Mouse (Mus musculus) gastrocnemius, postnatal 10 days (tissue): Measurements from ENCODE around the gene P3h3. TPM values are rescaled to one million over a fixed set of nuclear protein-coding genes. Genes with fewer than 3 reads are reported as not detected.

Experiments used
- DNase-seq: peaks from one replicate; pipeline ENCODE4 v3.0.0; 2021; ENCODE audit warnings: mixed read lengths
- total RNA-seq, 2 experiments: library from RNA; stranded (reverse); gene quantifications; 2 replicates each; pipeline ENCODE4 v1.2.3; 2021

The P3h3 gene
- total RNA-seq, 2 experiments from 2014 or later, result 33.3 to 41.5 TPM

DNA sequence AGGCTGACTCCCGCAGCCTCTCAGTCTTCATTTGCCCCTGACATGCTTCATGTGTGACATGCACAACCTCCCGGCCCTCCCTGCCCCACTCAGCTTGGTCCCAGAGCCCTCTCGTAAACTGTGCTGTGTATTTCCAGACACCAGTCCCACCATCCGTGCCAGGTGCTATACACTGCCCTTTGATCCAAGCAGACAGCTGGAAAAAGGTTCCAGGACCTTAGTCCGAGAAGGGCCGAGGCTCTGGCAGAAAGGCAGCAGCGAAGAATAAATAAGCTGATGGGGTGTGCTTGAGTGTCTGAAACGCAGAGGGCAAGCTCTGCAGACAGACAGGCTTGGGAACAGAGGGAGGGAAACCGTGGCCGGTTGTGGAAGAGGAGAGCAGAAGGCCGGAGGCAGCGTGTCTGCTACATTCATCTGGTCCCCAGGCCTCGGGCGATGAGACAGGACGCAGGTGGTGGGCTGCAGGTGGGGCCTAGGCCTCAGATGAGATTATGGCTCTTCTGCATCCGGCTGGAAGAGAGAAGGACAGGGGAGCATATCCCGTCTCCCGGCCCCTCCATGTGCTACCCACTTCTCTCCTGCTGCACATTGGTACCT lies 8.3 kb upstream of the P3h3 start:
- DNase-seq, result no peak

DNA sequence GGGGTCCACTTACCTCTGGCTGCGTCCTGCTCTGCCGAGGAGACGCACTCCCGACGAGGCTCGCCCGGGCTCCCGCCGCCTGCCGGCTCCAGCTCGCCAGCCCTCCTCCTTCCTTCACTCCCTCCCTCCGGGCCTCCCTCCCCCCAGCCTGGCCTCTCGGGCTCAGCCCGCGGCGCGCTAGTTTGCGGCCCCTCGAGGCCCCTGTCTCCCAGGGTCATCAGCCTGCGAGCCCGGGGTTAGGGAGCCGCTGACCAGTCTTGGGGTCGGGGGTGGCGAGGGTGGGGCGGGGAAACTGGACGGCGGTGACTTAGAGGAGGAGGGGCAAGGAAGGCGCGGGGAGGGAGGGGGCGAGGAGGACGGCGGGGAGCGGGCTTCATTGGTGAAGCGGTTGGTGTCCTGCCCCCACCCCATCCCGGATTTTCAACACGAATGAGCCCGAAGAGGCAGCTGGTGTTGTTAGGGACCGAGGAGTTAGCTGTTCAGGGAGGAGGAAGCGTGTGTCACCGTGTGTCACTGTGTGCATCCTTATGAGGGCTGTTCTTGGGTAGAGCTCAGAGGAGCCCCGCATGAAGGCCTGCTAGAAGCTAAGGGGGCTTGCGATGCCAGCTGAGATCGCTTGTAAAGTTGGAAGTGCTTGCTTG lies 6.2 kb upstream of the P3h3 start, which contains the start of gene Gpr162:
TSS of gene Gpr162 (minus strand) at position 326 of the 641 bp plus-strand sequence.
- peak; percentile 72 for DNase-seq

GRCm38 (mm10) chr6:124863125-124863657 lies 5.6 kb upstream of the P3h3 start:
- DNase-seq, result no peak

GRCm38 (mm10) chr6:124862406-124863124 lies 5.0 kb upstream of the P3h3 start:
- no peak for DNase-seq

DNA sequence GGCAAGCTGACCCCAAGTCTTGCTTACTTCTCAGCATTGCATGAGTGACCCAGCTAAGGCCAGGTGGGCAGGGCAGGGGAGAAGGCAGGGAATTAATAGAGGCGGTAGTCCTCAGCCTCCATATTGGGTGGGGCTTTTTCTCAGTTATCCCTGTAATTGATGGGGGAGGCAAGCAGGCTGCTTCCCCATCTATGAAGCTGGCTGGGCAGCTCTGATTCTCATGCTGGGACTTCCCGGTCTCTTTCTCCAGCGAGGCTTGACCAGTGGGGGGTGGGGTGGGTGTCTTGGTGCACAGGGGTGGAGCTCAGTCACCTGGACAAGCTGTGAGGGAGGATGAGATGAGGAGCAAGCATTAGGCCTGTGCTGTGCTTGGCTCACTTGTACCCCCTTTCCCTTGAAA lies 4.2 kb upstream of the P3h3 start:
- DNase-seq, result no peak

- no peak for DNase-seq
Observed at GRCm38 (mm10) chr6:124861266-124861665, 3.7 kb upstream of the P3h3 start.

- no peak for DNase-seq
Observed at GRCm38 (mm10) chr6:124860511-124860910, 3.0 kb upstream of the P3h3 start.

DNA sequence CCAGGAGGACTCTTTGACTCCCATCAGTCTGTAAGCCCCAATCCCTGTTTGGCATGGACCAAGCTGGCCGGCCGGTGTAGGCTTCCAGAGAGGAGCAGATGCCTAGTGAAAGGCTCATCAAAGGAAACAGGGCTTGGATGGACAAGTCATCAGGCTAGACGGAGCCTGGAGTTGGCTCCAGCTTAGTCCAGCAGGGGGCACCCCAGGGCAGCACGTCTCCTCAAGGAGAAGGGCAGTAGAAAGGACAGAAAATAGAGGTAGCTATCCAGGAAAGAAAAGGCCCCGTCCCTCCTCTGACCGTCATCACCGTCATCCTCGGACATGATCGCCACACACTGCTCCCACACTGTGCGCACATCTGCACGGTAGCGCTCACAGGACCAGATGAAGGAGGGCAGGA lies 2.2 kb upstream of the P3h3 start:
- DNase-seq, result peak; percentile 96

DNA sequence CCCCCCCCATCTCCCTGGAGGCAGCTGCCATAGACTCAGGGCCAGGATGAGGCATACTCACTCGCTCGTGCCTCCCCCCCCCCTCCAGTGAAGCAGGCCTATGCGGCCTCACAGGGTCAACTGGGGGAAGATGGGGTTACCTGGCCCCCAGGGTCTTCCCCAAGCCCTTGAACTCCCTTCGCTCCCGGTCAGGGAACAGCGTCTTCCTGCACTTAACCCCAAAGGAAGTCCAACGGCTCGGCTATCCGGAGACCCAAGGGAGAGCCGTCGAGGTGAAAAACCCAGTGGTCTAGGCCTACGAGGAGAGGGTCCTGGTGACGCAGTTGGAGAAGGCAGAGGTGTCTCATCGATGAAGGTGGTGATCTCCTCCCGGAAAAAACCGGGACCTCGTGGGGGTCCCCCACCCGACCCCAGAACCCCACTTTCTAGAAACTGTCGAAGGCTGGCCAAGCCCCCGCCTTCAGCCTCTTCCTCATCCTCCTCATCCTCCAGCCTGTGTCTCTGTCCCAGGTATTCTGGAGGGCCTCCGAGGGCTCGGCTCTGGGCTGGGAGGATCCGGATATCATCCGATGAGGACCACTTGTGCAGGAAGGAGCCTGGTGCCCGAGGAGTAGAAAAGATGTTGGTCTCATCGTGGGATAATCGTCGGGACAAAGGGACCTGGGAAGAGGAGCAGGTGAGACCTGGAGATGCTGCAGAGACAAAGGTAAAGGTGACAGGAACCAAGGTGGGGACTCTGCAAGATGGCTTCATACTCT lies 1.2 kb upstream of the P3h3 start:
- no peak for DNase-seq

DNA sequence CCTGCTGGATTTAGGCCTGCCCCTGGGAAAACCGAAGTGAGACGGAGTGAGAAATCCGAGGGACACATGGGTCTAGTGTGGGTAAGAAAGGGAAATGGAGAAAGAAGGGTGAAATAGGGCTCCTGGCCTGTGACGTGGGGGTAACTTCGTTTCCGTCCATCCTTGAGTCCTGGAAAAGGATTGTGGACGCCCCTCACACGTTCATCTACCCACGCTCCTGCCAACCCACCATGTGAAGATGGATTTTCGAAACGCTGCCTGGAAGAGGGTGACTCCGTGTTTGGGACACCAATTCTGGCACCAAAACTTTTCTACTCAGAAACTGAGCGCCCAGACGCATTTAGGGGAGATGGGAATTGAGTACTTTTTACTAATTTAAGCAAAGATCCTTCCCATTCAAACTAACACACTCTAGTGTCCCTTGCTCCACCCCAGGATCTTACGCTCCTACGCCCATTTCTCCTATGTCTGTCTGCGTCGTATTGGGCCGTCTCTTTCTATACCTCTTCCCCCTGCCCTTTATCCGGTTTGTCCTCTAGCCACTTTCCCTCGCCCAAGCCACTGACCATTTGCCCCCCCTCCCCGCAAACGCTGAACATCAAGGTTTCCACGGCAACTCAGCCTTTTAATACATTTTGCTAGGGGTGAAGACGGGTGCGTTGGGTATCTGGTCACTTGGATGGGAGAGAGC lies 433 bp upstream of the P3h3 start:
- no peak for DNase-seq

GRCm38 (mm10) chr6:124856321-124856720 lies 1.2 kb downstream of the P3h3 start:
- DNase-seq, result no peak

DNA sequence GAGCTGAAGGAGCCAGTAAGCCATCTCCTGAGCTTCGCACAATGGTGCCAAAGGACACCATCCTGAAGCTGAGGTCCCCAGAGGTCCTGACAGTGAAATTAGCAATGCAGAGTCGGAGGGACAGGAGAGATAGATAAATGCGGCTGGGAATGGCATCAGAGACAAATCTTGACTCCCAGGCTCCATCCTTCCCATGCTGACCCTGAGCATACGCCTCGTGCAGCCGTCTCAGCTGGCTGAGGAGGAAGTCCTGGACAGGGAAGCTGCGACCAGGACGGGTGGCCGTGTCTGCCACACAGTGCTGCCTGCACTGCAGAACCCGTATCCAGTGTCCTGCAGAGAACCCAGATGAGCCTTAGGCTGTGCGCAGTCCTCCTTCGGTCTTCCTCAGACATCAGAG lies 2.9 kb downstream of the P3h3 start:
- DNase-seq, result no peak

DNA sequence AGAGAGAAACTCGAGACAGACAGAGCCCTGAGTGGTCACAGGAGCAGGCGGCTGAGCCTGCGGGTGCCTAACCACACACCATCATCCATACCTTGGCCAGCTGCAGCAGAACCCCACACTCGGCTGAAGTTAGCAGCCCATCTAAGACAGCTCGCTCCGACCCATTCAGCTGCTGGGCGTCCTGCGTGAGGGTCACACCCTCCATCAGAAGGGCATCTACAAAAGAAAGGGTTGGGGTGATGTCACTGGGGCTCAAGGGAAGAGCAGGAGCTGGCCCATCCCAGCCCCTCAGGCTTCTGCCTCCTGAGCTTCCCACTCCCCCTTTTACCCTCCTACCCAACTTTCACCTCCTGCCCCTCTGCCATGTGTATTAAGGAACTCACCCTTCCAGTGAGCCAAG lies 7.0 kb downstream of the P3h3 start:
- no peak for DNase-seq

DNA sequence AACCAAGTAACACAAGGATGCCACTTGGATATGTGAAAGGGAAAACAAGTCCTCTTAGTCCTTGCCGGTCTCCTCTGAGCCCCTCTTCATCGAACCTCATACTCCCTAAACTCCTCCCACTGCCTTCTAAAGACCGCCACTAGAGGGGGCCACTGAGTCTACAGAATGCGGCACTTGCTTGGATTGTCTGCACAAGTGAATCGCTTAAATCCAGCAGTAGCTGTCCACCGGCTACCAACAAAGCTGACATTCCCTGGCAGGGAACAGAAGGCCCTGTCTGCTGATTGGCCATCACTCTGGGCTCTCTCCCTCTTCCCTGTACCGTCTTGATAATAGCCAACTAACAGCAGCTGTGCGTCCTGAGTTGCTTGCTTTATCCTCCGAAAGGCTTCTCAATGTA lies 10.2 kb downstream of the P3h3 start:
- DNase-seq, result peak; percentile 93

- no peak for DNase-seq
Observed at GRCm38 (mm10) chr6:124840241-124841167, 17.0 kb downstream of the P3h3 start, which contains the start of gene Gnb3. TSS of gene Gnb3 (minus strand) at chr6:124840275.

DNA sequence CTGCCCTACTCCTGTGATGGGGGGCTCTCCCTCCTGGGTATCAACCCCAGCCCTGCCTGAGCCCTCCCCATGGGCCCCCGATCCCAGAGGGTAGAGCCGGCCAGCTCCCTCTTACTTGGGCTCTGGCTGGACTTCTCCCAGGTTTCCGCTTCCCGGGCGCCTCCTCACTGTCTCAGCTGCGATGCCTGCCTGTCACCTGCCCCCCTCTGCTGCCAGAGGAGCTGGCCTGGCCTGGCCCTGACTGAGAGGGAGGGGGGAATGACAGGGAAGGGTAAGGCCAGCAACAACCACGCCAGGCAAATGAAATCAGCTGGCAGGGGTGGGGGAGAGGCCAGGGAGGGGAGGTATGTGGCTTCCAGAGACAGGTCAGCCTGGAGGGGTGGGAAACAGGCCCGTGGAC lies 17.7 kb downstream of the P3h3 start:
- DNase-seq, result peak; percentile 59

- no peak for DNase-seq
Observed at GRCm38 (mm10) chr6:124836411-124836810, 21.1 kb downstream of the P3h3 start.

DNA sequence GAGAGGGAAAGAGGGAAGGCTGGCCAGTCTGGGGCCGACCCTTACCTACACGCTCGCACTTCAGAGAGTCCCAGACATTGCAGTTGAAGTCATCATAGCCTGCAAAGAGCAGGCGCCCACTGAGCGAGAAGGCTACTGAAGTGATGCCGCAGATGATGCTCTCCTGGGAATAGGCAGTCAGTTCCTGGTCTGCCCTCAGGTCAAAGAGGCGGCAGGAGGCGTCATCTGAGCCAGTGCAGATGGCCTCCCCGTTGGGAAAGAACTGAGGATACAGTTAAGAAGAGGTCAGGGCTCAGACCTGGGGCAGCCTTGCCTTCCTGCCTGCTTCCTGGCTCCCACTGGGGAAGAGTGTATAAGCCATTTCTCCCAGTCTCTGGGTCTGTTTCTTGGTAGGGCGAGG lies 22.0 kb downstream of the P3h3 start:
- no peak for DNase-seq

GRCm38 (mm10) chr6:124834512-124835081 lies 23.0 kb downstream of the P3h3 start:
- no peak for DNase-seq

DNA sequence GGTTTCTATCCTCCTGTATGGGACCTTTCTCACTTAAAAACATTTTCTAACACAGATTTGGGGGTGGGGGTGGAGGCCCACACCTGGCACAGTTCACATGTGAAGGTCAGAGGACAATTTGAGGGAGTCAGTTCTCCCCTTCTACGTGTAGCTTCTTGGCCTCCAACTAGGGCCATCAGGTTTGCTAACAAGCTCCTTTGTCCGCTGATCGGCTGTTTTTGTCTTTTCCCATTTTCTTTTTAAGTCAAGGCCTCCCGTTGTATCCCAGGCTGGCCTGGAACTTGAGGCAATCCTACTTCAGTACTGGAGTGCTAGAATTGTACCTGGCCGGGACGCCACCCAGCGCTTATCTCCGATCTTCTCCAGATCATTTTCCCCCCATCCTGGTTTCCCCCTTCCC lies 25.9 kb downstream of the P3h3 start:
- no peak for DNase-seq
